9 mouse cellular contexts compared by ENCODE assay signal in the genomic region with DNA sequence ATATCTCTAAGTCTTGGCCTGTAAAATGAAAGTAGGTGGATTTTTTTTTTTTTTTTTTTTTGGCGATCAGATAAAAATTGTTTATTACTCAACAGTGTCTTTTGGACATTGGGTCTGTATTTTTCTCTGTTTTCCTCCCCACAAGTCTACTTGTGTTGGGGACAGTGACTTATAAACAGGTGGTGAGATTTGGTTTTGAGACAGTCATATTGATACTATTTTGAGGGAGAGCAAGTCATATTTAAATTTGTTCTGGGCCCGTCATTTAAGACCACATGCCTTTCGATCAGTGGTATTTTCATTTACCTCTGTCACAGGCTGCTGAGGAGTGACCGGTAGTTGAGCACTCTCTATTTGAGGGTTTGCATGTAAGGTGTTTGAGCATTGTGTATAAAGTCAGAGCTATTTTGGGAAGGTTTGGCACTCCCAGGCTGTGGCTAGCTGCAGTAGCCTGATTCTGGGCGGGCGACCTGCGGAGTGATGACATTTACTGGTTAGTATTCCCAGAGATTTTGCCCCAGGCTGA. TPM values are rescaled to one million over a fixed set of nuclear protein-coding genes. Genes with fewer than 3 reads are reported as not detected.
A peak's percentile ranks its signal among the peaks of the same experiment; 100 is the strongest.
DNase-seq lines count a peak whose midpoint lies in the region; ATAC-seq and TF ChIP-seq lines count a peak whose summit lies in the region.
"Had no signal": no experiment of that assay in that cellular context is flagged by ENCODE, and none has a peak within 500 bp of the region (broad histone marks: within the 10 kb centered on the region; RNA-seq: fewer than 3 reads in every experiment).

No protein-coding gene starts in this region.

- ATAC-seq in forebrain, postnatal 0 days: no peak
- no peak for ATAC-seq in hindbrain, embryonic 15.5 days (ENCODE audit: low FRiP score, low read depth)
- no peak for ATAC-seq in neural tube, embryonic 12.5 days (ENCODE audit: low FRiP score, low read depth)

- no peak for TF ChIP-seq CTCF in forebrain, postnatal 0 days (IDR thresholded peaks at IDR 0.05; ENCODE audit: low read depth)

- H3K27ac ChIP-seq in brown adipose tissue, adult 24 weeks (replicated peaks; ENCODE audit: low read depth, low read length): no peak overlapping the region
- H3K27ac ChIP-seq in forebrain, postnatal 0 days (ENCODE audit: low read depth, low read length): no peak overlapping the region
- H3K27ac ChIP-seq in hindbrain, embryonic 15.5 days (replicated peaks): no peak overlapping the region
- H3K27ac ChIP-seq in neural tube, embryonic 12.5 days: no peak overlapping the region

- no peaks in the 10 kb centered on the region for H3K36me3 ChIP-seq in forebrain, postnatal 0 days (ENCODE audit: insufficient read depth)
- H3K36me3 ChIP-seq in hindbrain, embryonic 15.5 days: no peaks in the 10 kb centered on the region
- no peaks in the 10 kb centered on the region for H3K36me3 ChIP-seq in neural tube, embryonic 12.5 days

- H3K9ac ChIP-seq in forebrain, postnatal 0 days: peak overlapping the region; percentile 18; the same call in 1 of the 2 replicates
- H3K9ac ChIP-seq in hindbrain, embryonic 15.5 days: no peak overlapping the region
- no peak overlapping the region for H3K9ac ChIP-seq in neural tube, embryonic 12.5 days

- peak overlapping the region; percentile 74 for H3K4me2 ChIP-seq in forebrain, postnatal 0 days (ENCODE audit: low read depth)
- peak overlapping the region; percentile 68 for H3K4me2 ChIP-seq in hindbrain, embryonic 15.5 days
- H3K4me2 ChIP-seq in neural tube, embryonic 12.5 days (replicated peaks): peak overlapping the region; percentile 75

- H3K9me3 ChIP-seq in forebrain, postnatal 0 days (ENCODE audit: low read length): no peaks in the 10 kb centered on the region
- H3K9me3 ChIP-seq in hindbrain, embryonic 15.5 days: no peaks in the 10 kb centered on the region
- H3K9me3 ChIP-seq in neural tube, embryonic 12.5 days: no peaks in the 10 kb centered on the region

- WGBS in forebrain, postnatal 0 days: 31% methylated on average over 7 of the region's 7 CpGs
- 22% methylated on average over 7 of the region's 7 CpGs for WGBS in hindbrain, embryonic 15.5 days
- 23% methylated on average over 7 of the region's 7 CpGs for WGBS in neural tube, embryonic 12.5 days

- H3K27me3 ChIP-seq in forebrain, postnatal 0 days (ENCODE audit: insufficient read depth, low read length): no peaks in the 10 kb centered on the region
- H3K27me3 ChIP-seq in hindbrain, embryonic 15.5 days: no peaks in the 10 kb centered on the region
- H3K27me3 ChIP-seq in neural tube, embryonic 12.5 days (replicated peaks): no peaks in the 10 kb centered on the region

- DNase-seq in adrenal gland, adult (ENCODE audit: inconsistent age in 2 of 2, low spot score in 1 of 2): peak; percentile 25 to 68
- DNase-seq in adrenal gland, postnatal 4 days (ENCODE audit: low spot score in 2 of 2): no peak
- DNase-seq in forebrain, postnatal 0 days: no peak
- DNase-seq in right cerebral cortex, postnatal 10 days (ENCODE audit: low spot score in 2 of 2): no peak
- no peak for DNase-seq in lung, postnatal 4 days

- peak overlapping the region; percentile 11; the same call in 1 of the 2 replicates for H3K4me3 ChIP-seq in brown adipose tissue, adult 24 weeks (ENCODE audit: insufficient read depth, low read depth, low read length)
- H3K4me3 ChIP-seq in forebrain, postnatal 0 days (ENCODE audit: low read depth, low read length): peak overlapping the region; percentile 11; the same call in 1 of the 2 replicates
- H3K4me3 ChIP-seq in hindbrain, embryonic 15.5 days: peak overlapping the region; percentile 87; the same call in 1 of the 2 replicates
- 0 out of 2 replicates have a peak overlapping the region, but pooled peaks have one; percentile 2 for H3K4me3 ChIP-seq in neural tube, embryonic 12.5 days

- H3K4me1 ChIP-seq in brown adipose tissue, adult 24 weeks (ENCODE audit: control insufficient read depth, insufficient read depth, insufficient read length, low read length): peaks cover 5% of the 10 kb centered on the region; the same call in 1 of the 2 replicates
- peaks cover 11% of the 10 kb centered on the region for H3K4me1 ChIP-seq in forebrain, postnatal 0 days (ENCODE audit: insufficient read depth)
- H3K4me1 ChIP-seq in hindbrain, embryonic 15.5 days (replicated peaks): peaks cover 28% of the 10 kb centered on the region
- H3K4me1 ChIP-seq in neural tube, embryonic 12.5 days: peaks cover 21% of the 10 kb centered on the region

RNA-seq across cellular contexts. Expression of gene Usp28, which starts 1.5 kb away (rescaled TPM):
- 10 to 100 TPM; 23.1 to 26.5 TPM for total RNA-seq in adrenal gland, postnatal 4 days (2021)
- polyA plus RNA-seq in brown adipose tissue, adult 24 weeks (2012; ENCODE audit: insufficient read depth, insufficient read length, missing spikeins): 5.5 and 9.6 TPM in 2 replicates
- 18.0 and 20.2 TPM in 2 replicates for total RNA-seq in forebrain, postnatal 0 days (2014; rRNA removed)
- 8.3 and 12.7 TPM in 2 replicates for polyA plus RNA-seq in forebrain, postnatal 0 days (2015; fragmentation: Nextera tagmentation; extraction: Ambion mirVana)
- polyA plus RNA-seq in hindbrain, embryonic 15.5 days (2015; fragmentation: Nextera tagmentation; extraction: Ambion mirVana): 31.0 and 31.4 TPM in 2 replicates
- polyA plus RNA-seq in neural tube, embryonic 12.5 days (2016; fragmentation: Nextera tagmentation; extraction: Ambion mirVana): 42.7 and 44.0 TPM in 2 replicates

RNA-seq across cellular contexts. Expression of gene Htr3b, which starts 21.9 kb away (rescaled TPM):
- total RNA-seq in adrenal gland, postnatal 4 days (2021): 1 to 10 TPM; 1.8 to 2.6 TPM
- not detected in 2 replicates for polyA plus RNA-seq in brown adipose tissue, adult 24 weeks (2012; ENCODE audit: insufficient read depth, insufficient read length, missing spikeins)
- total RNA-seq in forebrain, postnatal 0 days (2014; rRNA removed): 0.10 TPM in 1 of 2 replicates, not detected in the other
- 0.09 TPM in 1 of 2 replicates, not detected in the other for polyA plus RNA-seq in forebrain, postnatal 0 days (2015; fragmentation: Nextera tagmentation; extraction: Ambion mirVana)
- 0.18 and 0.92 TPM in 2 replicates for polyA plus RNA-seq in hindbrain, embryonic 15.5 days (2015; fragmentation: Nextera tagmentation; extraction: Ambion mirVana)
- polyA plus RNA-seq in neural tube, embryonic 12.5 days (2016; fragmentation: Nextera tagmentation; extraction: Ambion mirVana): 0.15 and 0.41 TPM in 2 replicates
- polyA plus RNA-seq: C2C12 had no signal

Comparison
In these comparisons a context has a peak if more than half of its experiments do, and no peak if none do; other contexts are left out.
1. DNase-seq: peak in adrenal gland, adult (2 of 2); none in adrenal gland, postnatal 4 days (0 of 2), forebrain, postnatal 0 days (single experiment), right cerebral cortex, postnatal 10 days (0 of 2) and lung, postnatal 4 days (0 of 2).
2. H3K4me3 ChIP-seq: peak in every context shown above with its lines; median percentile 87 in hindbrain, embryonic 15.5 days; 11 in brown adipose tissue, adult 24 weeks; 11 in forebrain, postnatal 0 days; 2 in neural tube, embryonic 12.5 days.
3. Peak in every context shown above with its lines, with median percentiles within 50 percentile points of each other: H3K4me2 ChIP-seq.